Mouse (Mus musculus) thymus, postnatal 0 days (tissue): ENCODE measurements around the gene Arhgef9. TPM values are rescaled to one million over a fixed set of nuclear protein-coding genes. Genes with fewer than 3 reads are reported as not detected.

Source experiments
- polyA plus RNA-seq: library from polyadenylated mRNA; unstranded; fragments of >200 nt; fragmentation: Nextera tagmentation; extraction: Ambion mirVana; gene quantifications from 2 replicates; pipeline ENCODE4 v1.2.1, GENCODE M21; 2015

Arhgef9 gene
- polyA plus RNA-seq, 1 experiment from 2014 or later = 2.3 TPM

Other genes starting within 250 kb of the Arhgef9 start
- 1.1 TPM in 2 replicates for gene Spin4, start 170.2 kb downstream of the Arhgef9 start, polyA plus RNA-seq
- gene Amer1, start 248.0 kb upstream of the Arhgef9 start, polyA plus RNA-seq = 4.2 and 5.4 TPM in 2 replicates